Mouse (Mus musculus): Measurements from ENCODE around the gene Glud1.
A peak's percentile ranks its signal among the peaks of the same experiment; 100 is the strongest.
"Not testable (repeated sequence)": the region's sequence is repeated elsewhere in the genome, so short reads cannot be mapped to it uniquely, and the experiment has no call there.

The Glud1 gene

DNA sequence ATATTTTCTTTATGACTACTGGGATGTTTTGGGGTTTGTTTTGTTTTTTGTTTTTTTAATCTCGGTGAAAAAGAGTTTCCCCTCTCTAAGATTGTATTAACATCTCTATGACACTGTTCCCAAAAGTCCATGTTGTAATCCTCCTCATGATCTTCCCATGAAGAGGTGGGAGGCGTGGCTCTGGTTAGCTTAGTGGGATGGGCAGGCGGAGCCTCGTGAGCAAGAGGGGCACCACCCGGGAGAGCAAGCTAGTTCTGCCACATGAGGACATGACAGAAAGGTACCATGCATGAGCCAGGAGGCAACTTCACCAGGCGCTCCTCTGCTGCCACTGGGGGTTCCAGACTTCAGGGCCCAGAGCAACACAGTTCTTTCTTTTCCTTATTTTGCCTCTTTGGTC lies 42.0 kb downstream of the Glud1 start:
- DNase-seq (ENCODE audit: low read depth), result no peak

DNA sequence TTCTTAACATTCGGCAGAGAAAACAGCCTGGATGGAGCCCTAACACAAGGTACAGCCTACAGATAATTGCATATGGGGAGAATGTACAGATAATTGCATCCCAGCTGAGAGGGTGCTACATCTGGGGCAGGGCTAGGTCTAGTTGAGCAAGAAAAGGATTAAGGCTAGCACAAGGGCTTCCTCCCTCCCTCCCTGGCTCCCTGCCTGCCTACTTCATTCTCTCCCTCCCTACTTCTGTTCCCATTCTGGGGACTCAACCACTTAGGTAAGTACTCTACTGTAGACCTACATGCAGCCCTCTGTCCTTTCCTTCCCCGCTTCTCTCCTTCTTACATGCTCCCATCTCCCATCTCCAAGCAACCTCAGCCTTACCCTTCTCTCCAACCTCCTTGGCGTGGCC lies 42.8 kb downstream of the Glud1 start:
- DNase-seq (ENCODE audit: low read depth), result no peak

DNA sequence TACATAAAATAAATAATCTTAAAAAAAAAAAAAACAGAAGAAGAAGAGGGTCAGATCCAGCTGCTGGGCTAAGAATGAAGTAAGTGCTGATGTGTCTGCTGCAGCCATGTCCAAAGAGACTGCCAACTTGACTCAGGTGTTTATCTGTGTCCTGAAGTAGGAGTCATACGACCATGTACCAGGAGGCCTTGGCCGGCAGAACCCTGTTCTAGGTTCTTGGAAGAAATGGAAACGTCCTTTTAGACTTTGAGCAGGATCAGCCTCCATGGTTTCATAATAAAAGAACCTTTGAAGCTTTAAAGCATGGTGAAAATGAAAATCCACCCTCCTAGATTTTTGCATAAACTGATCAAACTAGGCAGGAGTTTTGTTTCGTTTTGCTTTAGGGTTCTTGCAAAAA lies 43.9 kb downstream of the Glud1 start:
- DNase-seq (ENCODE audit: low read depth), result no peak

DNA sequence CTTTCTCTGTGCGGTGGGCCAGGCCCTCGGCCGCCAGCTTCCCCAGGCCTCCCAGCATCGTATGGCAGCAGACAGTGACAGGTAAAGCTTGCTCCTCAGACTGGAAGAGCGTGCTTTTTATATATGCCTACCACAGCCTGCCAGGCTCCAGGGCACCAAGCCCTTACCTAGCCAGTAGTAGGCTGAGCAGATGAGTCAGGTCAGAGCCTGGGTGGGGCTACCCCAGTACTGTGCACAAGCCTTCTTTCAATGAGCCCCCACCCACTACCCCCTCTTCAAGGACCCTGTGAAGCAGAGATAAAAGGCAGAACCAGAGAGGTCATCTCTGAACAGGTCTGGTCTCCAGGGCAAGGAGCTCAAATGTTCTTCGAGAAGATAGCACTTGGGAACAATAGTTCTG lies 44.8 kb downstream of the Glud1 start, which contains the start of gene Fam25c:
Fam25c (minus strand) TSS at position 133 of the 400 bp plus-strand sequence.
- DNase-seq (ENCODE audit: low read depth), result no peak

DNA sequence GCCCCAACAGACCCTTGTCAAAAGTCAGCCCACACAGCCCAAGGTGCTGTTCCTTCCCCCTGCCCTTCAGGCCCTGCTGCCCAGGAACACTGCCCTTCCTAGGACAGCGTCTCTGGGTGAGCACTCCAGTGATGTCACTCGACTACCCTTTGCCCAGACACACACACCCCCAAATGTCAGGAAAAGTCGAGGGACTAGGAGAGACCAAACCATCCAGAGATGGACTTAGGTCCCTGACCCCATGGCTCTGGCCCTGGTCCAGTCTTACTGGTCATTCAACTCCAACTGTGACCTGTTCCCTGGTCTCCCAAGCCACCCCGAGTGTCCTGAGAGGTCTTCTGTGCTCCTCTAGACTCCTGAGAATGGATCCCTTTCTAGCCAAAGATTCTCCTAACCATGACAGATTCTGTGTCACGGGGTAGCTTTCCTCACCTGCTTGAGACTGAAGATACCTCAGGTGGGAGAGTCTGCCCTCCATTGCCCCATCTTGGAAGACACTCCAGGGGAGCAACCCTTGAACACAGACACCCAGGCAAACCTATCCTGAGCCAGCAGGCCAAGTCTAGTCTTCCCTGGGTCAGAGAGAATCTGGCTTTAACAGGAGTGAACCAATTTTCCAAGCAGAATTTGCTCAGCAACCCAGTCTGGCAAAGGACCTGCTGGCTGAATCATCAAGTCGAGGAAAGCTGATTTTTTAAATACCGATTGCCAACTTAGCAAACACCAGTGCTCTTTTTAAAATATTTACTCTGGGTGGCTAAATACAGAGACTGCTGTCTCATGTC lies 47.3 kb downstream of the Glud1 start:
- DNase-seq (ENCODE audit: low read depth), result peak; percentile 77

DNA sequence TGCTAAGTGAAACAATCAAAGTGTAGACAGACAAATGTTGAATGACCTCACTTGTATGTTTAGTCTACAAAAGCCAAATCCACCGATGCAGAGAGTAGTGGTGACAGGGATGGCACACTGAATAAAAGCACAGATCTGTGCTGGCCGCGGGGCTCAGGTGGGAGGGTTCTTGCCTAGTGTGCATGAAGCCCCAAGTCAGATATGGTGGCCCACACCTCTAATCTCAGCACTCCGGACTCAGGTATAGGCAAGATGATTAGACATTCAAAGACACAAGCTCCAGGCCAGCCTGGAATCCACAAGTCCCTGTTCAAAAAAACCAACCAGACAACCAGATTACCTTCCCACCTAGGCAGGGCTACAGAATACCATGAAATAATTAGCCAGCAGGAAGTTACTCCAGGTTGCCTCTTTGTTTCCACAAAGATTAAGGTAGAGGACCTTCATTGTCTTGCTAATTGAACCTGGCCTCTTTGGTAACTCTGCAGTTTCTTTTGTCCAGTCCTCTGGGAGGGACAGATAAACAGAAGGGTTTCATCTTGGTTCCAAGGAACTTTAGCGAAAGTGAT lies 49.2 kb downstream of the Glud1 start:
- no peak for DNase-seq (ENCODE audit: low read depth)

DNA sequence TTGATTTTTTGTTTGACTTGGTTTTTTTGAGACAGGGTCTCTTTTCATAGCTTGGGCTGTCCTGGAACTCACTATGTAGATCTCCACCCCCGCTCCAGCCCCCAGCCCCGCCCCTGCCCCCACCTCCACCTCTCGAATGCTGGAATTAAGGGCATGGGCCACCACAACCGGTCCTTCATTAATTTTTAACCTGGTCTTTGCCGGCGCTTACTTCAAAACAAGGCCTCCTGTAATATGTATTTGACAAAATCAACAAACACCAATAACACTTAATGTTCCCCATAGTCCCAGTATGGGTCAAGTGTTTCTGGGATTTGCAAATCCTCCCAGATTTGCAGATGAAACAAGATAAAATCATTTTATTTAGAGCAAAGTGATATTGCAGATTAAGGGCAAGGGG lies 49.7 kb downstream of the Glud1 start:
- DNase-seq (ENCODE audit: low read depth), result no peak

DNA sequence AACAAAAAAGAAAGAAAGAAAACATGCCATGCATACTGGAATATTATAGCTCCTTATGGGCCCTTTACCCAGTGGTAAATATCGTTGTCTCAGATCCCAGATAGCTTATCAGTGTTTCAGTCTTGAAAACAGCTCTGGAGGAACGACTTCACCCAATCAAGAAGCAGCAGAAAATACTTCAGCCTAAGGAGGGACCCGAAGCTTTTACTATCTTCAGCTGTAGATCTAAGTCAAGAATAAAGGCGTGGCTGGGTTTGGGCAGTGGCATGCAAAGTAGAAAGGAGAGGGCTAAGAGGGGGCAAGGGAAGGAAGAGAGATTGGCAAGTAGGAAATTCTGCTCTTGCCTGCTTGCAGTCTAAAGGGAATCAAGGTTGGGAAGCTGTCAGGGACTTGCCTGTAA lies 51.6 kb downstream of the Glud1 start:
- DNase-seq (ENCODE audit: low read depth), result no peak

DNA sequence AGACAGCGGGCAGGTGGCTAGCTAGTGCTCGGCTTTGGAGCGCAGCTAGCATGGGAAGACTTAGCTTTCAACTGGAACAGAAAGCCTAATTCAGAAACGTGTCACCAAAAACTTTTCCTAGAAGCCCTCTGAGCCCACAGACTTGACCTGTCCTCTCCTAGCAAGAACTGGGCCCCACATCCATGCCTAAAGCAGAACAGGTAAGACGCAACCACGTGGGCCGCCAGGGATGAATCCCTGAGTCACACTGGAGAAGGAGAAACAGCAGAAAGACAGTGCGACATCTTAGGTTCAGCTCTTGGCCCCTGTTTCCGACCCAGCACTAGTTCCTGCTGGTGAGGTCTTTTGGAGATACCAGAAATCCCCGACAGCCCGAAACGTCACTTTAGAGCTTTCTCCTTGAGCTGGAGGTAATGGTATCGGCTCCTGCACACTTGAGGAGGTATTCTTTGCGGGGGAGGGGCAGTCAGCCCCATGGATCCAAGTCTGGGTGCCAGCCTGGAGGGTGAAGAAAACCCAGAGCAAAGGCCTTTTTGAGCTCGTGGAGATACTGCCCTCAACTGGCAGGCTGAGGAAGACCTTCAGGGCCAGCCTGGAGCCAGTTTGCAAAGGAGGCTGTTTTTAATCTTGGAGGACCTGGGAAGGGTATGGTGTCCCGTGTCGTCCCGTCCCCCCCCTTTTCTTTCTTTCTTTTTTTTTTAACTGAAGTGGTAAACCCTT lies 52.4 kb downstream of the Glud1 start:
- peak; percentile 89 for DNase-seq (ENCODE audit: low read depth)

DNA sequence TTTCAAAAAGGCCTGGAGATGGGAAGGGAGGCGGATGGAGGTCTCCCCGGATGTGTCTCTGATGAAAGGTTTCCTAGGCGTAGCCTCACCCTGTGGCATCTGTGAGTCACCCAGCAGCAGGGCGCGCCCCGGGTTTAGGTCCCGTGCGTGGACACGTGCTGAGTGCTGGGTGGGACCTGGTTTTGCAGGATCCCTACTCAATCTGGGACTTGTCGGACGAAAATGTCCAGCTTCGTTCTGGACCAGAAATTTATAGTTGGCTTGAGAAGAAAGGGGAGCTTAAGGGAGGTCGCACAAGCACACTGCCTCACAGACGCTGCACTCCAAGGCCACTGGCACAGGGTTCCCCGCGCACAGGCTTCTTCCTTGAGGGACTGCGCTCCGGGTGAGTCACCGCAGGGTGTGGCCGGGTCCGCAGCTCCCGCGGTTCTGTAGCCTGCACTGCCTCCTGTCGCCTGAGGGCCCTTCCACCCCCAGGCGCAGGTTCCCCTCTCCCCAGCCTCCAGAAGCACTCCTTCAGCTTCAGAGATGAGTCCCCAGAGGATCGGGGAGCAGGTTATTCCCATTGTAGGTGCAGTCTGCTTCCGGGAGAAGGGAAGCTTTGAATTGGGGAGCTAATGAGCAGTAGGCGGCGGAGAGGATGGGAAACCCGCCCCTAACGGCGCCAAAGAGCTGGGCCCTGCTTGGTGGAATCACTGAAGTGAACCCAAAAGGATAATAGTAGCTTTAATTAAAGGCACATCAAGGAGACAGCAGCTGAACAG lies 53.1 kb downstream of the Glud1 start:
- DNase-seq (ENCODE audit: low read depth), result peak; percentile 85

DNA sequence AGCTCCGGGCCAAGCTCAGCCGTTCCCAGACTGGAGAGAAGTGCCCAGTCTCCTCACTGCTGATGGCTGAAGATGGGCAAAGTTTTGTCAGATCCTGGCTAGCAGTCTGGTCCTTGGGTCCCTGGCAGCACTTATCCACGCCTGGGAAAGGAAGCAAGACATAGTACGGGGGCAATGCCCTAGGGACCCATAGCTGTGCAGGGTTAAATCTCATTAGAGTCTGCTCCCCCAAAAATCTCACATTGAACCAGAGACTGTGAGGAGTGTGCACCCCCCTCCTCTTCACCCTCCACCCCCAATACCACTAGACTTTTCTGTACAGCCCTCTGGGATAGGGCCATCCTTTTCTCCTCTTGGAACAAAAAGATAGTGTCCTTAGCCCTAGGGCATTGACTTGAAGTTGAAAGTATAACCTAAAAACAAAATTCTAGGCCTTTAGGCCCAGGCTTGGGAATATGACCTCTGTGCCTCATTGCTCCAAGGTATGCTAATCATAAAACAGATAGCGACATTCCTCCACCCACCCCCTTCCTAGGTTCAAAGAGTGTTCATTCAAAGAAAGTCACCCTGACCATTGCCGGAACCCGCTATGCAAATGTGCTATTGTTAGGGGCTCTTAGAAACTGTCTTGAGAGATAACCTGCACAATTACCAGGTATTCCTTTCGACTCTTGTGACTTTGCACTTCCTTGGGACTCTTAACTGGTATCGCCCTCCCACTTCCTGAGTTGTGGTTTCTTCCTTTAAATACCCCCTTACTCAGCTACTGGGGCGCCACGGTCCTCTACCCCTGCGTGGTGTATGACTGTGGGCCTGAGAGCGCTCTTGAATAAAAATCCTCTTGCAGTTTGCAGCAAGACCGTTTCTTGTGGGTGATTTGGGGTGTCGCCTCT lies 54.0 kb downstream of the Glud1 start:
- not testable (repeated sequence) for DNase-seq (ENCODE audit: low read depth)

DNA sequence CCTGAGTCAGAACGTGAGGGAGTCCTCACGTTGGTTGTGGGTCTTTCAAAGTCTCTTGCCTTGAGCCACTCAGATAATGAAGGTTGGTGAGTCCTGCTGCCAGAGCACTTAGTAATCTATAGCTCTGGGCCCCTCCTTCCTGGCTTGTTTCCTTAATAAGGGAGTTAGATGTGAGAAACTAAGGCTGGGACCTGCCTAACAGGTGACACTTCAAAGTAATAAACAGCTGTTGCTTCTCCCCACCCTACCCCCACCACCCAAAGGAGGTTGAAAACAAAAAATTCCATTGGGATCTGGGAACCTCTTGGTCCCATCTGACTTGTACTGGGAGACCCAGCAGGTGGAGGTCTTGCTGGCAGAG lies 54.6 kb downstream of the Glud1 start:
- DNase-seq (ENCODE audit: low read depth), result no peak

DNA sequence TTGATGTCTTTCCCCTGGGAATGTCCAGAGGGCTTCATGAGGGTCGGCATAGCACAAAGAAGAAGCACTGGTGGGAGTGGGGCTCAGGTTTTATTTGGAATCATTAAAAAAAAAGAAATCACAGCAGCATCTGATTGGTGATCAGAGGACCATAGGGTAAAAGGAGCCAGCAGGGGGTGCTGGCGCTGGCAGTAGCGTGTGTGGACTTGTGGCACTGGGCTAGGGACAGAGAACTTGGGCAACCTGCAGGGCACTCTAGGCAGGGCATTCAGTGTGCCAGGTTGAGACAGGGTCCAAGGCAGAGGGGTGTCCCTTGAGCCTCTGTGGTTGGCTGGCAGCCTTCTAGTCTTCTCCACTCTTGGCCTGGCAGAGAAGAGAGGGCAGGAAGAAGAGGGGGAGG lies 59.7 kb downstream of the Glud1 start:
- no peak for DNase-seq (ENCODE audit: low read depth)

DNA sequence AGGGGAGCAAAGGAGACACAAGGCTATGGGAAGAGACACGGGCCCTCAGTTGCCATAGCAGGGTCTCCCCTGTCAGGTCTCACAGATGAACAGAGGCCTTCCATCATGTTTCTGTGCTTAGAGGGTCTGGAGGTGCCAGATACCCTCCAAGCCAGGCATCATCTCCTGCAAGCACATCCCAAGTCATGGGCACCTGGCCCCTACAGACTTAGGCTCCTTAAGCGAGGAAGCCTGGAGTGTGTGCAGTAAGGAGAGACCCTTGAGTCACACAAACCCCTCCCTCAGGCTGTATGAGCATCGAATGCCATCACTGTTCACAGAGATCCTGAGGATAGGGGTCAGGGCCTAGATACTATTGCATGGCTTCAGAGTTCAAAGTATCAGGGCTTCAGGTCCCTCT lies 60.4 kb downstream of the Glud1 start:
- no peak for DNase-seq (ENCODE audit: low read depth)

DNA sequence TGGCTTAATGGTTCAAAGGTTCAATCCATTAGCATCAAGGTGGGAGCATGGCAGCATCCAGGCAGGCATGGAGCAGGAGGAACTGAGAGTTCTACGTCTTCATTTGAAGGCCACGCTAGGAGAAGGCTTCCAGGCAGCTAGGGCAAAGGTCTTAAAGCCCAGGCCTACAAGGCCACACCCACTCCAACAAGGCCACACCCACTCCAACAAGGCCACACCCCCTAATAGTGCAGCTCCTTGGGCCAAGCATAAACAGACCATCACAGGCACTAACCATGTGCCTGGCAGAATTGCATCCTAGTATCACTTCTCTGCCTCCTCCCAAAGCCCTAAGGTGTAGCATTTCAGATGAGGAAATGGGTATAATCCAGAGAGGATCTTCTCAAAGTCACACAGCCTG lies 61.2 kb downstream of the Glud1 start:
- DNase-seq (ENCODE audit: low read depth), result no peak

DNA sequence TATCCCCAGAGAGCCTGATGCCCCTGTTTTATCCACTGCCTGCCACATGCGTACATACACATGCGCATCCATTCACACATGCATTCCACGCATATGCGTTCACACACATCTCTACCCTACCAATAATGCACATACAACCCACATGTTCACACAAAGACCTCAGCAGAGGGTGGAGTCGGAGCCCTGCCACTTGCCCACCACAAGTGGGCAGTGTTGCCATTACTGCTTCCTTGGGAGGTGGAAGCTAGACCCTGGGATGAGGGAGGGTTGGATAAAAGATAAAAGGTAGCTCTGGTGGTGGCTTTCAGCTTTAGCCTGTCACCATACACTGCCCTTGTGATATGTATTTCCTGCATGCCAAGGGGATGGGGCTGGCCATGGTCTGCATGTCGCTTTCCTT lies 62.1 kb downstream of the Glud1 start:
- peak; percentile 64 for DNase-seq (ENCODE audit: low read depth)

DNA sequence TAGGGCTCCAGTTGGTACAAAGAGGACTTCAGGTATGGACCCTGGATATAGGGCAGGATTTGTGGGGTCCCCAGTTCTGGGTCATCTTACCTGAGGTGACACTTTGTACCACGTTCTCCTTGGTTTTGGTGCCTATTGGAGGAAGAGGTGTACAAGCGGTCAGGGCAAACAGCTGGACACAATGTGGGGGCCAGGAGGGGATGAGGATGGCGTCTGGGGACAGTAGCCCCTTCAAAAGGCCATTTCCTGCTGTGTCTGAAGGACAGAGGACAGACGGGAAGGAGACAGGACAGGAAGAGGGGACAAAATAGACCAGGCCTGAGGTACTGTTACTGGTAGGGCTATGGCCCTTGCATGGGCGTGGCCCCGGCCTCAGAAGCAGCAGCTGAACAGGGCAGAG lies 63.1 kb downstream of the Glud1 start:
- DNase-seq (ENCODE audit: low read depth), result no peak

DNA sequence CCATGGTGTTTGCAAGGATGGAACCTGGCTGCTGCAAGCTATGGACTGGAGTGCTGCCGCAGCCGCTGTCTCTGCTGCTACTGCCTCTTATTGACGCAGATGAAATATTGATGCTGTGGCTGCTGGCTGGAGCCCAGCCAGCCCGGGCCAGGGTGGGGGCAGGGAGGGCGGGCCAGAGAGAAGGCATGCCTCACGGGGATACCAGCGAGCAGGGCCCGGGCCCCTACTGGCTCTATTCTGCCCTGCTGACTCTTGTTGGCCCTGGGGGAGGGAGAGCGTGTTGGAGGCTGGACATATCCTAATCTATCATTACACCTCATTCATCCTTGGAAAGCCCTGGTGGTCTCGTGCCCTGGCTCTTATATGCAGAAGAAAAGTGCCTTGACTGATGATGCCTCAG lies 64.0 kb downstream of the Glud1 start, which contains the start of gene Sncg:
Sncg (minus strand) TSS at position 213 of the 400 bp plus-strand sequence.
- no peak for DNase-seq (ENCODE audit: low read depth)

DNA sequence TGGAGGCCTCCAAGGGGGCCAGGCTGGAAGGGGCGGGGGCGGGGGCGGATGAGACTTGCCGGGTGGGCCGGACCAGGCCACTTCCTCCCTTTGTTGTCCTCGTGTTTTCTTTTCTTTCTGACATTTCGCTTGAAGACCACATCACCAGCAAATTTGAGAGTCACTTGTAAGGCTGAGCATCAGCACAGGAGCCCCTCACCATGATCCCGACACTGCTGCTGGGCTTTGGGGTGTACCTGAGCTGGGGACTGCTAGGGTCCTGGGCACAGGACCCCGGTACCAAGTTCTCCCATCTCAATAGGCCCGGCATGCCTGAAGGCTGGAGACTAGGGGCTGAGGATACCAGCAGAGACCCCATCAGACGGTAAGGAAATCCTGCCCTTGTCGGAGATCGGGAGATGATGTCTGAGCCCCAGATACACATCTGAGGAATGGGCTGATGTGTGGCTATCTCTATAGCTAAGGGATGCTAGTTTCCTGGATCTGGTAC lies 64.9 kb downstream of the Glud1 start, which contains the start of gene Mmrn2:
Mmrn2 (plus strand) TSS at position 51 of the 490 bp plus-strand sequence.
- no peak for DNase-seq (ENCODE audit: low read depth)

DNA sequence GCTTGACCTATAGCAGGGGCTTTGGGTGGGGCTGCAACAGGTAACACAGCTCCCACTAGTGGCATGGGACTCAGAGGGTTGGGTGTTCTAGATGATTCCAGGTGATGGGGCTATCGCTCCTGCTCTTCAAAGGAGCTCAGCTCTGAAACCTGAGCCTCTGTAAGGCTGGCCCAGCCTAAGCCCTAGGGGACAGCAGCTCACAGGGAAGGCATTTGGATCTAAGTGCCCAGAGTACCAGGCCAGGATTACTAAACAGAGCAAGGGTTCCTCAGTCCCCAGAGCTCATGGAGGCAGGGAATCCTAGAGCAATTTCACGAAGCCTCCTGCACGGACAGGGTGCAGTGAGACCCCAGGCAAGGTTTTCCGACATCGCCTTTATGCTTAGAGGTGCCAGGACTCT lies 65.4 kb downstream of the Glud1 start:
- peak; percentile 65 for DNase-seq (ENCODE audit: low read depth)

DNA sequence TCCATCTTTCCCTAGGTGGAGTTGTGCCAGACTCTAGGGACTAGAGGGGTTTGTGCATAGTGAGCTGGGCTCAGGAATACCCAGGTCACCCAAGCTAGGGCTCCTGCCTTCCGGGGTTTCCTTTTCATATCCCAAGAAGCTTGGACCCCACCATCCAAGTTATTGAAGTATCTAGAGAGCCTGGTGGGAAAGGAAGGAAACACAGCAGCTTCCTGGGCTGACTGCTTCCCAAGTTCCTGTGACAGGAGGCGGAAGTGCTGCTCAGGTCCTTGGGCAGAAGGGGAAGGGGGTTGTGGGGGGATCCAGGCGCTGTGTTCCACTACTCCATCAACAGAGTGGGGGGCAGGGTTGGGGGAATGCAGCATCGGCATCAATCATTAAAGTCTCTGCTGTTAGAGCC lies 66.6 kb downstream of the Glud1 start:
- DNase-seq (ENCODE audit: low read depth), result no peak
